Mouse (Mus musculus) kidney, adult 2 months (tissue): ENCODE results near the gene Atp8b3.

Experiments used
- CTCF ChIP-seq: fragments of 200-500 bp; conservative IDR thresholded peaks from 2 replicates; pipeline ENCODE4 v1.5.1; 2011; ENCODE audit warnings: low read depth, mild to moderate bottlenecking, control low read depth, low read length, moderate library complexity, mixed read lengths; ENCODE audit not compliant: insufficient read depth, insufficient read length
- POLR2A ChIP-seq: fragments of 200-500 bp; IDR thresholded peaks from one replicate; pipeline ENCODE4 v1.6.1; 2011; ENCODE audit warnings: low read depth, low read length, control low read depth

DNA sequence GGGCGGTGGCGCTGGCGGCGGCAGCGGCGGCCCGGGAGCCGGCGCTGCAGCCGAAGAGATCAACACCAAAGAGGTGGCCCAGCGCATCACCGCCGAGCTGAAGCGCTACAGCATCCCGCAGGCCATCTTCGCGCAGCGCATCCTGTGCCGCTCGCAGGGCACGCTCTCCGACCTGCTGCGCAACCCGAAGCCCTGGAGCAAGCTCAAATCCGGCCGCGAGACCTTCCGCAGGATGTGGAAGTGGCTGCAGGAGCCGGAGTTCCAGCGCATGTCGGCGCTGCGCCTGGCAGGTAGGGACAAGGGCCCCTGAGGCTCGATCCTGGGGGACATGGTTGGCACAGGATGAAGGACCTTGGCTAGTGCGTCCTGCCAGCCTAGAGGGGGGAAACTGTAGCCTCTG is 43.0 kb downstream of the Atp8b3 start:
- TF ChIP-seq CTCF (no peak), POLR2A (no peak)
